Mouse (Mus musculus) midbrain, embryonic 13.5 days (tissue): ENCODE results near the gene Hsf2bp. TPM values are rescaled to one million over a fixed set of nuclear protein-coding genes. Genes with fewer than 3 reads are reported as not detected.
A peak's percentile ranks its signal among the peaks of the same experiment; 100 is the strongest.

Experiments
- ATAC-seq: fragments of 200-750 bp; cut with Nextera tagmentation; 2 replicates; pipeline ENCODE4 v1.8.0; 2017; ENCODE audit warnings: mild to moderate bottlenecking, moderate TSS enrichment, moderate library complexity
- H3K27ac ChIP-seq: fragments of 300-500 bp; sonication (generic); 2 replicates; pipeline ENCODE4 v1.5.1; 2015; ENCODE audit warnings: inconsistent platforms, mild to moderate bottlenecking, moderate library complexity
- H3K27me3 ChIP-seq: fragments of 300-500 bp; sonication (generic); 2 replicates; pipeline ENCODE4 v1.6.1; 2015; ENCODE audit warnings: mild to moderate bottlenecking, inconsistent platforms
- H3K36me3 ChIP-seq: fragments of 300-500 bp; sonication (generic); 2 replicates; pipeline ENCODE4 v1.6.1; 2015; ENCODE audit warnings: mild to moderate bottlenecking, inconsistent platforms
- H3K4me1 ChIP-seq: fragments of 300-500 bp; sonication (generic); replicated peaks from 2 replicates; pipeline ENCODE4 v1.6.1; 2015; ENCODE audit warnings: inconsistent platforms
- H3K4me2 ChIP-seq: fragments of 300-500 bp; sonication (generic); replicated peaks from 2 replicates; pipeline ENCODE4 v1.6.1; 2015; ENCODE audit warnings: moderate library complexity, mild to moderate bottlenecking, inconsistent platforms
- H3K4me3 ChIP-seq: fragments of 300-500 bp; sonication (generic); replicated peaks from 2 replicates; pipeline ENCODE4 v1.5.1; 2015; ENCODE audit warnings: mild to moderate bottlenecking, inconsistent platforms
- H3K9ac ChIP-seq: fragments of 300-500 bp; sonication (generic); replicated peaks from 2 replicates; pipeline ENCODE4 v1.6.1; 2015; ENCODE audit warnings: mild to moderate bottlenecking, inconsistent platforms
- H3K9me3 ChIP-seq: fragments of 300-500 bp; sonication (generic); 2 replicates; pipeline ENCODE4 v1.6.1; 2016; ENCODE audit warnings: mild to moderate bottlenecking, inconsistent platforms
- WGBS: fragments of 180-500 bp; shearing (Covaris S2); methylation state at CpG from one replicate; pipeline ENCODE4 v1.1.7; 2015; 5-methylcytosine and 5-hydroxymethylcytosine counted together
- polyA plus RNA-seq: library from polyadenylated mRNA; unstranded; fragments of >200 nt; fragmentation: Nextera tagmentation; extraction: Ambion mirVana; gene quantifications from 2 replicates; pipeline ENCODE4 v1.2.1, GENCODE M21; 2015

The Hsf2bp gene
- polyA plus RNA-seq, 1 experiment from 2014 or later = 0.55 TPM

- 93% methylated on average over 6 of the region's 6 CpGs for WGBS
- Histone ChIP-seq H3K9me3 (no peaks in the 10 kb centered on the region), H3K4me2 (no peak overlapping the region), H3K27ac (no peak overlapping the region), H3K27me3 (no peaks in the 10 kb centered on the region), H3K4me3 (no peak overlapping the region), H3K9ac (no peak overlapping the region), H3K4me1 (peaks cover 9% of the 10 kb centered on the region), H3K36me3 (no peaks in the 10 kb centered on the region)
- ATAC-seq = no peak
Observed at GRCm38 (mm10) chr17:31929032-31929431, 107.1 kb downstream of the Hsf2bp start.

- Histone ChIP-seq H3K4me1 (peaks cover 9% of the 10 kb centered on the region), H3K4me2 (no peak overlapping the region), H3K9ac (no peak overlapping the region), H3K4me3 (no peak overlapping the region), H3K9me3 (no peaks in the 10 kb centered on the region), H3K36me3 (no peaks in the 10 kb centered on the region), H3K27ac (no peak overlapping the region), H3K27me3 (no peaks in the 10 kb centered on the region)
- no peak for ATAC-seq
- WGBS = 88% methylated on average over 10 of the region's 10 CpGs
Observed at GRCm38 (mm10) chr17:31927895-31928626, 108.1 kb downstream of the Hsf2bp start.

GRCm38 (mm10) chr17:31924229-31924628 is 111.9 kb downstream of the Hsf2bp start:
- Histone ChIP-seq H3K4me3 (no peak overlapping the region), H3K4me2 (no peak overlapping the region), H3K27me3 (no peaks in the 10 kb centered on the region), H3K36me3 (no peaks in the 10 kb centered on the region), H3K9ac (no peak overlapping the region), H3K9me3 (no peaks in the 10 kb centered on the region), H3K27ac (no peak overlapping the region), H3K4me1 (peaks cover 7% of the 10 kb centered on the region)
- WGBS = 40% methylated on average over 4 of the region's 4 CpGs
- no peak for ATAC-seq

- ATAC-seq = no peak
- H3K36me3 ChIP-seq = no peaks in the 10 kb centered on the region
- H3K27ac ChIP-seq = no peak overlapping the region
- peaks cover 7% of the 10 kb centered on the region for H3K4me1 ChIP-seq
- no peak overlapping the region for H3K4me2 ChIP-seq
- H3K9me3 ChIP-seq = no peaks in the 10 kb centered on the region
- WGBS = 78% methylated on average over 7 of the region's 7 CpGs
- H3K4me3 ChIP-seq = no peak overlapping the region
- no peaks in the 10 kb centered on the region for H3K27me3 ChIP-seq
- no peak overlapping the region for H3K9ac ChIP-seq
Observed at GRCm38 (mm10) chr17:31923310-31923970, 112.7 kb downstream of the Hsf2bp start.

- no peak overlapping the region for H3K27ac ChIP-seq
- no peak overlapping the region for H3K4me2 ChIP-seq
- H3K9ac ChIP-seq = no peak overlapping the region
- no peaks in the 10 kb centered on the region for H3K36me3 ChIP-seq
- H3K9me3 ChIP-seq = no peaks in the 10 kb centered on the region
- no peaks in the 10 kb centered on the region for H3K27me3 ChIP-seq
- peaks cover 7% of the 10 kb centered on the region for H3K4me1 ChIP-seq
- no peak for ATAC-seq
- WGBS = 47% methylated on average over 9 of the region's 9 CpGs
- no peak overlapping the region for H3K4me3 ChIP-seq
Observed at GRCm38 (mm10) chr17:31920589-31921190, 115.5 kb downstream of the Hsf2bp start.

GRCm38 (mm10) chr17:31919599-31919998 is 116.5 kb downstream of the Hsf2bp start:
- H3K4me1 ChIP-seq = peaks cover 7% of the 10 kb centered on the region
- H3K4me3 ChIP-seq = no peak overlapping the region
- ATAC-seq = no peak
- no peaks in the 10 kb centered on the region for H3K36me3 ChIP-seq
- H3K9ac ChIP-seq = no peak overlapping the region
- WGBS = 88% methylated on average over 7 of the region's 7 CpGs
- no peaks in the 10 kb centered on the region for H3K27me3 ChIP-seq
- H3K4me2 ChIP-seq = no peak overlapping the region
- H3K9me3 ChIP-seq = no peaks in the 10 kb centered on the region
- no peak overlapping the region for H3K27ac ChIP-seq

- H3K27me3 ChIP-seq = no peaks in the 10 kb centered on the region
- no peak for ATAC-seq
- H3K4me2 ChIP-seq = no peak overlapping the region
- no peak overlapping the region for H3K9ac ChIP-seq
- 91% methylated on average over 8 of the region's 8 CpGs for WGBS
- no peak overlapping the region for H3K4me3 ChIP-seq
- peaks cover 10% of the 10 kb centered on the region for H3K4me1 ChIP-seq
- no peaks in the 10 kb centered on the region for H3K36me3 ChIP-seq
- H3K27ac ChIP-seq = no peak overlapping the region
- no peaks in the 10 kb centered on the region for H3K9me3 ChIP-seq
Observed at GRCm38 (mm10) chr17:31918374-31918773, 117.8 kb downstream of the Hsf2bp start.

- ATAC-seq = no peak
- Histone ChIP-seq H3K27ac (no peak overlapping the region), H3K9me3 (no peaks in the 10 kb centered on the region), H3K36me3 (no peaks in the 10 kb centered on the region), H3K4me2 (no peak overlapping the region), H3K4me3 (no peak overlapping the region), H3K4me1 (peaks cover 18% of the 10 kb centered on the region), H3K9ac (no peak overlapping the region), H3K27me3 (no peaks in the 10 kb centered on the region)
- WGBS = 81% methylated on average over 6 of the region's 6 CpGs
Observed at GRCm38 (mm10) chr17:31916461-31916775, 119.7 kb downstream of the Hsf2bp start.

GRCm38 (mm10) chr17:31915756-31916460 is 120.2 kb downstream of the Hsf2bp start:
- no peak overlapping the region for H3K9ac ChIP-seq
- H3K4me1 ChIP-seq = peaks cover 15% of the 10 kb centered on the region
- no peaks in the 10 kb centered on the region for H3K27me3 ChIP-seq
- H3K27ac ChIP-seq = no peak overlapping the region
- no peaks in the 10 kb centered on the region for H3K36me3 ChIP-seq
- no peak overlapping the region for H3K4me2 ChIP-seq
- no peak overlapping the region for H3K4me3 ChIP-seq
- WGBS = 87% methylated on average over 18 of the region's 18 CpGs
- no peaks in the 10 kb centered on the region for H3K9me3 ChIP-seq
- ATAC-seq = no peak

- Histone ChIP-seq H3K4me2 (no peak overlapping the region), H3K27ac (no peak overlapping the region), H3K4me1 (peaks cover 11% of the 10 kb centered on the region), H3K9ac (no peak overlapping the region), H3K27me3 (no peaks in the 10 kb centered on the region), H3K36me3 (no peaks in the 10 kb centered on the region), H3K9me3 (no peaks in the 10 kb centered on the region), H3K4me3 (no peak overlapping the region)
- ATAC-seq = no peak
- 88% methylated on average over 5 of the region's 5 CpGs for WGBS
Observed at GRCm38 (mm10) chr17:31914323-31914722, 121.8 kb downstream of the Hsf2bp start.

GRCm38 (mm10) chr17:31912881-31913662 is 123.1 kb downstream of the Hsf2bp start:
- WGBS = 59% methylated on average over 18 of the region's 18 CpGs
- Histone ChIP-seq H3K4me1 (peaks cover 11% of the 10 kb centered on the region), H3K9ac (no peak overlapping the region; the same call in 1 of the 2 replicates), H3K36me3 (no peaks in the 10 kb centered on the region), H3K27me3 (no peaks in the 10 kb centered on the region), H3K27ac (peak overlapping the region; percentile 21), H3K4me3 (no peak overlapping the region), H3K9me3 (no peaks in the 10 kb centered on the region), H3K4me2 (no peak overlapping the region)
- ATAC-seq = 0 out of 2 replicates have a peak, but pooled peaks have one; percentile 30
